Mouse (Mus musculus) urinary bladder, postnatal 36 days (tissue): Measurements from ENCODE around the gene Nat14.
"Not testable (repeated sequence)": the region's sequence is repeated elsewhere in the genome, so short reads cannot be mapped to it uniquely, and the experiment has no call there.

Experiments
- DNase-seq, 2 experiments: peaks; one replicate each; pipeline ENCODE4 v3.0.0; 2022; ENCODE audit warnings: low spot score in 2 of 2, mixed read lengths in 1 of 2

Gene Nat14

GRCm38 (mm10) chr7:4921824-4922482, at the start of gene Nat14:
Gene Nat14, plus strand, starts transcription at chr7:4922028.
- DNase-seq, result no peak

DNA sequence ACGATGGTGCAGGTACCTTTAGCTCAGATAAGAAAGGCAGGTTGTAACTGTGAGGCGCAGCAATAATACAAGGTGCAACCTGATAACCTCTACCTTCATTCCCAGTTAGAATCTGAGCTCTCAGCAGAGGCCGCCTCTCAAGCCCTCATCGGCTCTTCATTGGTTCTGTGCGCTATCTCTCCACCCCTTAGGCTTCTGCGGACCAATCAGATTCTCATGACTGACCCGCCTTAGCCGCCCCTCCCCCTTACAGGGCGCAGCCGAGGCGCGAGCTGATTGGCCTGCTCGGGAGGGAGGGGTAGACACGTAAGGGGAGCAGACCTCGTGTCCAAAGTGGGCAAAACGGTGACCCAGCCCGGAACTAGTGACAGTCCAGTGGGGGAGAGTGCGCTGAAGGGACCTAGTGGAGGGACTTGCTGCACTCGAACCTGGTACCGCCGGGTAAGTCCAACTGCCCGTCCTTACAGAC, 45.0 kb upstream of the Nat14 start, which contains the start of gene Isoc2a:
Gene Isoc2a, plus strand, starts transcription at position 401 of the 469 bp plus-strand sequence.
- peak; percentile 82 to 91 for DNase-seq

DNA sequence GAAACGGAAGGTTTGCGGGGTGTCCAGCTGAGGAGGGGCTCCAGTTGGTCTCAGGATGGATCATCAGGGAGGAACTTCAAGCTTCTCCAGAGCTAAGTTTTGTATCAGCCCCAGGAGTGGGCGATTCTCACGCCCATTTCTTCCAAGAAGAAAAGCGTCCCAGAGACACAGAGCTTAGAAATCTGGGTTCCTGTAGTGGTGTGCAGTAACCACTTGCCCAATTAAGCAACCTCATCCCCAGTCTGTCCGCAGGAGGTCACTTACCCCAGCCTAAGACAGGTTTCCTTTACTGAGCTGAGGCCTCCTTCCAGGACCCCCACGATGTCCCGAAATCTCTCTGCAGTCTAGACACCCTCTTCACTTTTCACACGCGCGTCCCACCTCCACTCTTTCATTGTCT, 44.6 kb upstream of the Nat14 start:
- DNase-seq, result no peak

DNA sequence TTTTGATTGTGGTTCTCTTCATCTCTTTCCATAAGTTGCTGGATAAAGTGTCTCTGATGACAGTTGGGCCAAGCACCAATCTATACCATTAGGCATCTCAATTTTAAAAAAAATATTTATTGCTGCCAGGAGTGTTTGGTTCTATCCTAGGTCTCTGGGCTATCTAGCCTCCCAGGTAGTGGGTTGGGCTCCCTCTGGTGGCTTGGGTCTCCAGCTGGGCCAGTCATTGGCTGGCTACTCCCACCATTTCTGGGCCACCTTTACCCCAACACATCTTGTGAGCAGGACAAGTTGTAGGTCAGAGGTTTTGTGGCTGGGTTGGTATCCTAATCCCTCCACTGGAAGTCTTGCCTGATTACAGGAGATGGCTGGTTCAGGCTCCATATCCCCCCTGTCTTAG, 43.6 kb upstream of the Nat14 start:
- no peak for DNase-seq

DNA sequence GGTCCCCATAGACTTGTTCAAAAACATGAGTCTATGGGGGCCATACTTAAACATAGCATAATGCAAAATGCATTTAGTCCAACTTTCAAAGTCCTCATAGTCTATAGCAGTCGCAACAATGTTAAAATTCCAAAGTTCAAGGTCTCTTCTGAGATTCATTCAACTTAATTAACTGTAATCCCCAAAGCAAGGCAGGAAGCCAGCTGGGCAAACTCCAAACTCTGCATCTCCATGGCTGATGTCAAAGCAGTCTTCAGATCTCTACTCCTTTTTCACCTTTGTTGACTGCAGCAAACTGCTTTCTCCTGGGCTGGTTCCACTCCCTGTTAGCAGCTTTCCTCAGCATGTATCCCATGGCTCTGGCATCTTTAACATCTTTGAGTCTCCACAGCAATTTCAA, 42.8 kb upstream of the Nat14 start:
- DNase-seq, result not testable (repeated sequence)

- no peak for DNase-seq
Measured at GRCm38 (mm10) chr7:4886680-4887079, 35.1 kb upstream of the Nat14 start.

GRCm38 (mm10) chr7:4895186-4895585, 26.6 kb upstream of the Nat14 start:
- DNase-seq, result no peak

GRCm38 (mm10) chr7:4898851-4899648, 22.8 kb upstream of the Nat14 start:
- peak in 1 of 2 experiments; percentile 33 for DNase-seq

GRCm38 (mm10) chr7:4899649-4900522, 21.9 kb upstream of the Nat14 start:
- peak in 1 of 2 experiments; percentile 55 for DNase-seq

- no peak for DNase-seq
Measured at GRCm38 (mm10) chr7:4900523-4900851, 21.3 kb upstream of the Nat14 start.

GRCm38 (mm10) chr7:4901171-4901570, 20.7 kb upstream of the Nat14 start:
- DNase-seq, result no peak

- no peak for DNase-seq
Measured at GRCm38 (mm10) chr7:4902404-4902803, 19.4 kb upstream of the Nat14 start.

- DNase-seq, result no peak
Measured at GRCm38 (mm10) chr7:4906466-4906950, 15.3 kb upstream of the Nat14 start, which contains the start of gene Gm36210. Gene Gm36210, minus strand, starts transcription at chr7:4906516.

DNA sequence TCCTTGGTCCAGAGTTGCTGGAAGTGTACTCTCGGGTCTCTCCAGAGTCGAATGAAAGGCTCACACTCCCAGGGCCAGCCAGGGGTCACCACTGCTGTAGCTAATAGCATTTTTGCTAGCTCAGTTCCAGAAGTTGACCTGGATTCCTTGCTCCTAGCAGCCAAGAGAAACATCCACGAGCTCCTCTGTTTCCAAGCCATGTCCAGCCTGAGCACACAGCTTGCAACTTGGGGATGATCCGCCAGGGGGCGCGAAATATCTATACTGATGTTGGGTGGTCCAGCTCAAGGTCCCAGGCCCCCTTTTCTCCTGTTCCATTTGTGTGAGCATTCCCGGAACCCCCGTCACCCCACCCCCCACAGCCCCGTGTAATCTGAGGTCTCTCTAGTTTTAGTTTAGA, 10.3 kb upstream of the Nat14 start:
- DNase-seq, result peak in 1 of 2 experiments; percentile 43

- no peak for DNase-seq
Measured at GRCm38 (mm10) chr7:4912248-4912647, 9.6 kb upstream of the Nat14 start.

DNA sequence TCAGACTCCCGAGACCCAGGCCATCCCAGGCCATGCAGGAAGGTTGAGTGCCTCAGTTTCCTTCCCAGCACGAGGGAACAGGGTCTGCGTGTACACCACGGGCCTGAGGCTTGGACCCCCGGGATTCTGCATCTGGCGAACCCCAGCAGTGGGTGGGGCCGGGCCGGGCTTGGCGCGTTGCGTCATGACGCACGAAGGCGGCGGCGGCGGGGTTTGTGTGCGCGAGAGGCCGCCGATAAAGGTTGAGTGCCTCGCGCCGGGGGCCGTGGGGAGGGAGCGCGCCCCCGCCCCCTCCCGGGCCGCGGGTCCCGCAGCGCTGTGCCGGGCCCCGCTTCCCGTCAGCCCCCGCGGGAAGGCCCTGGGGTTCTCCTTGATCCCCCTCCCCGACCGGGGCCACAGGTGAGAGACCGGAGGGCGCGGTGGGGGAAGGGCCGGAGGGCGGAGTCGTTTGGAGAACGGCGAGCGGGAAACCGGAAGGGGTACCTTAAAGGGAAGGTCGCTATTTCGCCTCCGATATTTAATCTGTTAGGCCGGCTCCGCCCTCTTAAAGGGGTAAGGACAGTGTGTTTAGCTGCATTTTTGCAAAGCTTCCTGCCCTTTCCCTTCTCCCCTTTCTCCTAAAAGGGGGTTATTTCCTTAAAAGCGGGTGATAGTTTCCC, 6.7 kb upstream of the Nat14 start, which contains the start of gene Zfp628:
Gene Zfp628, plus strand, starts transcription at position 211 of the 659 bp plus-strand sequence.
- DNase-seq, result peak; percentile 91 to 93

DNA sequence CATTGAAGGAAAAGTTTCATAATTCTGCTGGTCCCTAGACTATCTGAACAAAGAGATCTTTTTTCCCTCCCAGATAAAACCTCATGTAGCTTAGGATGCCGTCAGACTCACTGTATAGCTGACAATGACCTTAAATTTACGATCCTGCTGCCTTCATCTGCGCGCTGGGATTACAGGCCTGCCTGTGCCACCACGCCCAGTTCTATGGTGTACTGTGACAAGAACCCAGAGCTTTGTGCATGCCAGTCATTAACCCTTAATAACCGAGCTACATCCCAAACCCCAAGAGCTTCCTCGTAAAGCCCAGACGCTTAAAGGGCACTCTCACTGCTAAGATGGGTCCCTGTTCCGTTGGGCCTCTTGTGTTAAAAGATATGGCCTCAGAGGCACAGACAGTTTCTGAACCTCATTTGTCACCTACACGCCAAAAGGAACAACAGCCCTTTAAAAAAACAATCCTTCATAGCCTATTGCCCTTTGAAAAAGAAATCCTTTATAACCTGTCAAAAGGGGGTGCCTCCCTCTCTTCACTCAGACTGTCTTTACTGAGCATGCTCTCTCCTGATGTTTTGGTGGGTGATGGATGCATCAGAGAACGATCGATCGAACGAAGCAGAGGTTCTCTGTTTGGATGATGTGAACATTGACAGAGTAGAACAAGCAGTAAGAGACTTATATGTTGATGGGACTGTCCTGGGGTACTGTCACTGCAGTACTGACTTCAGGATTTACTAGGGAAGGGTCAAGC, 6.0 kb upstream of the Nat14 start:
- DNase-seq, result no peak

- DNase-seq, result no peak
Measured at GRCm38 (mm10) chr7:4917494-4917893, 4.3 kb upstream of the Nat14 start.

- DNase-seq, result no peak
Measured at GRCm38 (mm10) chr7:4918681-4919080, 3.1 kb upstream of the Nat14 start.

GRCm38 (mm10) chr7:4919096-4919495, 2.7 kb upstream of the Nat14 start:
- DNase-seq, result no peak
